Mouse (Mus musculus) cortical plate, adult 2 months (tissue): ENCODE measurements around the gene Pitpnc1.

Experiments used
- CTCF ChIP-seq: fragments of 200-500 bp; IDR thresholded peaks from 2 replicates; pipeline ENCODE4 v1.5.1; 2011; ENCODE audit warnings: mild to moderate bottlenecking, control low read depth, low read length; ENCODE audit not compliant: insufficient read depth; ENCODE audit errors: extremely low read depth
- POLR2A ChIP-seq: fragments of 200-500 bp; IDR thresholded peaks from 2 replicates; pipeline ENCODE4 v1.6.1; 2011; ENCODE audit warnings: mild to moderate bottlenecking, low read length, control low read depth; ENCODE audit not compliant: insufficient read depth; ENCODE audit errors: extremely low read depth

GRCm38 (mm10) chr11:107332332-107332731 is 138.2 kb downstream of the Pitpnc1 start:
- TF ChIP-seq CTCF (no peak), POLR2A (no peak)
